Mouse (Mus musculus): ENCODE measurements around the gene Il25.
"Not testable (repeated sequence)": the region's sequence is repeated elsewhere in the genome, so short reads cannot be mapped to it uniquely, and the experiment has no call there.

Gene Il25

GRCm38 (mm10) chr14:54955481-54955880, 23.0 kb downstream of the Il25 start:
- no peak for DNase-seq (ENCODE audit: low read depth)

GRCm38 (mm10) chr14:54956533-54956932, 24.0 kb downstream of the Il25 start:
- DNase-seq (ENCODE audit: low read depth) = no peak

- DNase-seq (ENCODE audit: low read depth) = no peak
Measured at GRCm38 (mm10) chr14:54958503-54958902, 26.0 kb downstream of the Il25 start.

GRCm38 (mm10) chr14:54959197-54959596, 26.7 kb downstream of the Il25 start:
- DNase-seq (ENCODE audit: low read depth) = no peak

GRCm38 (mm10) chr14:54959853-54960613, 27.5 kb downstream of the Il25 start:
- DNase-seq (ENCODE audit: low read depth) = not testable (repeated sequence)

GRCm38 (mm10) chr14:54960769-54961168, 28.3 kb downstream of the Il25 start:
- DNase-seq (ENCODE audit: low read depth) = no peak

GRCm38 (mm10) chr14:54961487-54961886, 29.0 kb downstream of the Il25 start:
- no peak for DNase-seq (ENCODE audit: low read depth)

- no peak for DNase-seq (ENCODE audit: low read depth)
Measured at GRCm38 (mm10) chr14:54962714-54963113, 30.2 kb downstream of the Il25 start.

GRCm38 (mm10) chr14:54963727-54964126, 31.2 kb downstream of the Il25 start:
- no peak for DNase-seq (ENCODE audit: low read depth)

- no peak for DNase-seq (ENCODE audit: low read depth)
Measured at GRCm38 (mm10) chr14:54965044-54965443, 32.5 kb downstream of the Il25 start.

- no peak for DNase-seq (ENCODE audit: low read depth)
Measured at GRCm38 (mm10) chr14:54965631-54966030, 33.1 kb downstream of the Il25 start.

- DNase-seq (ENCODE audit: low read depth) = no peak
Measured at GRCm38 (mm10) chr14:54966320-54966977, 34.0 kb downstream of the Il25 start, which contains the start of gene Myh6. Gene Myh6, minus strand, starts transcription at chr14:54966927.

GRCm38 (mm10) chr14:54967874-54968273, 35.4 kb downstream of the Il25 start:
- no peak for DNase-seq (ENCODE audit: low read depth)

- DNase-seq (ENCODE audit: low read depth) = no peak
Measured at GRCm38 (mm10) chr14:54968344-54968743, 35.8 kb downstream of the Il25 start.

- DNase-seq (ENCODE audit: low read depth) = not testable (repeated sequence)
Measured at GRCm38 (mm10) chr14:54972786-54973185, 40.3 kb downstream of the Il25 start.

- no peak for DNase-seq (ENCODE audit: low read depth)
Measured at GRCm38 (mm10) chr14:54974068-54974791, 41.7 kb downstream of the Il25 start.

- no peak for DNase-seq (ENCODE audit: low read depth)
Measured at GRCm38 (mm10) chr14:54976633-54977032, 44.1 kb downstream of the Il25 start, which contains the start of gene Gm17428. Gene Gm17428, plus strand, starts transcription at chr14:54976933.

GRCm38 (mm10) chr14:54978664-54979063, 46.2 kb downstream of the Il25 start:
- DNase-seq (ENCODE audit: low read depth) = no peak

- DNase-seq (ENCODE audit: low read depth) = no peak
Measured at GRCm38 (mm10) chr14:54981934-54982333, 49.4 kb downstream of the Il25 start.

Measured in c-Kit-positive CD71-positive TER-119-negative erythroid progenitor cells, embryonic 14.5 days (primary cell).